Mouse (Mus musculus): ENCODE results near the gene Trp63. TPM values are rescaled to one million over a fixed set of nuclear protein-coding genes. Genes with fewer than 3 reads are reported as not detected.

Gene Trp63
- polyA plus RNA-seq, 1 experiment from 2014 or later: 5.7 TPM

- no peak overlapping the region for H3K27ac ChIP-seq
- no peak overlapping the region for H3K4me3 ChIP-seq
- 64% methylated on average over 13 of the region's 13 CpGs for WGBS
- no peaks in the 10 kb centered on the region for H3K9me3 ChIP-seq
- no peaks in the 10 kb centered on the region for H3K36me3 ChIP-seq
- DNase-seq (ENCODE audit: low spot score): no peak
- 0 out of 2 replicates have a peak, but pooled peaks cover 7% of the 10 kb centered on the region for H3K27me3 ChIP-seq (ENCODE audit: insufficient read depth, poor library complexity, severe bottlenecking)
- no peaks in the 10 kb centered on the region for H3K4me1 ChIP-seq
Observed at GRCm38 (mm10) chr16:25849593-25850464, 166.3 kb downstream of the Trp63 start.

- DNase-seq (ENCODE audit: low spot score): no peak
- Histone ChIP-seq H3K36me3 (no peaks in the 10 kb centered on the region), H3K4me1 (no peaks in the 10 kb centered on the region), H3K27me3 (ENCODE audit: insufficient read depth, poor library complexity, severe bottlenecking) (no peaks in the 10 kb centered on the region), H3K27ac (no peak overlapping the region), H3K9me3 (no peaks in the 10 kb centered on the region), H3K4me3 (no peak overlapping the region)
- WGBS: 81% methylated on average over 8 of the region's 8 CpGs
Observed at GRCm38 (mm10) chr16:25860731-25861505, 177.4 kb downstream of the Trp63 start.

- 73% methylated on average over 7 of the region's 7 CpGs for WGBS
- no peaks in the 10 kb centered on the region for H3K4me1 ChIP-seq
- DNase-seq (ENCODE audit: low spot score): no peak
Observed at GRCm38 (mm10) chr16:25865096-25865869, 181.7 kb downstream of the Trp63 start.

GRCm38 (mm10) chr16:25871503-25871902 lies 187.9 kb downstream of the Trp63 start:
- no peak for DNase-seq (ENCODE audit: low spot score)
- Histone ChIP-seq H3K36me3 (no peaks in the 10 kb centered on the region), H3K4me3 (no peak overlapping the region), H3K9me3 (no peaks in the 10 kb centered on the region), H3K27me3 (ENCODE audit: insufficient read depth, poor library complexity, severe bottlenecking) (no peaks in the 10 kb centered on the region), H3K27ac (no peak overlapping the region), H3K4me1 (no peaks in the 10 kb centered on the region)
- whole genome bisulfite sequencing: 65% methylated on average over 1 of the region's 1 CpGs

More at GRCm38 (mm10) chr16:25865096-25865869, 181.7 kb downstream of the Trp63 start:
- H3K9me3 ChIP-seq: no peaks in the 10 kb centered on the region
- no peaks in the 10 kb centered on the region for H3K36me3 ChIP-seq
- H3K27ac ChIP-seq: no peak overlapping the region
- H3K4me3 ChIP-seq: no peak overlapping the region
- H3K27me3 ChIP-seq (ENCODE audit: insufficient read depth, poor library complexity, severe bottlenecking): no peaks in the 10 kb centered on the region

- DNase-seq (ENCODE audit: low spot score): no peak
Observed at GRCm38 (mm10) chr16:25875681-25876080, 192.1 kb downstream of the Trp63 start.

GRCm38 (mm10) chr16:25877416-25877965 lies 193.9 kb downstream of the Trp63 start:
- no peaks in the 10 kb centered on the region for H3K27me3 ChIP-seq (ENCODE audit: insufficient read depth, poor library complexity, severe bottlenecking)
- H3K36me3 ChIP-seq: no peaks in the 10 kb centered on the region
- no peaks in the 10 kb centered on the region for H3K4me1 ChIP-seq
- 82% methylated on average over 7 of the region's 7 CpGs for WGBS
- no peak for DNase-seq (ENCODE audit: low spot score)
- no peaks in the 10 kb centered on the region for H3K9me3 ChIP-seq
- H3K27ac ChIP-seq: no peak overlapping the region
- H3K4me3 ChIP-seq: no peak overlapping the region

More at GRCm38 (mm10) chr16:25875681-25876080, 192.1 kb downstream of the Trp63 start:
- H3K4me1 ChIP-seq: no peaks in the 10 kb centered on the region
- no peaks in the 10 kb centered on the region for H3K36me3 ChIP-seq
- no peaks in the 10 kb centered on the region for H3K9me3 ChIP-seq
- no peak overlapping the region for H3K4me3 ChIP-seq
- no peaks in the 10 kb centered on the region for H3K27me3 ChIP-seq (ENCODE audit: insufficient read depth, poor library complexity, severe bottlenecking)
- H3K27ac ChIP-seq: no peak overlapping the region
- WGBS: 88% methylated on average over 2 of the region's 2 CpGs

GRCm38 (mm10) chr16:25878116-25878515 lies 194.6 kb downstream of the Trp63 start:
- Histone ChIP-seq H3K36me3 (no peaks in the 10 kb centered on the region), H3K27me3 (ENCODE audit: insufficient read depth, poor library complexity, severe bottlenecking) (no peaks in the 10 kb centered on the region), H3K9me3 (no peaks in the 10 kb centered on the region), H3K4me3 (no peak overlapping the region), H3K27ac (no peak overlapping the region), H3K4me1 (no peaks in the 10 kb centered on the region)
- DNase-seq (ENCODE audit: low spot score): no peak

- WGBS: 69% methylated on average over 4 of the region's 4 CpGs
- Histone ChIP-seq H3K27me3 (ENCODE audit: insufficient read depth, poor library complexity, severe bottlenecking) (no peaks in the 10 kb centered on the region), H3K4me1 (no peaks in the 10 kb centered on the region), H3K36me3 (no peaks in the 10 kb centered on the region), H3K4me3 (no peak overlapping the region), H3K27ac (no peak overlapping the region), H3K9me3 (no peaks in the 10 kb centered on the region)
- no peak for DNase-seq (ENCODE audit: low spot score)
Observed at GRCm38 (mm10) chr16:25899071-25899470, 215.5 kb downstream of the Trp63 start.

GRCm38 (mm10) chr16:25899657-25900056 lies 216.1 kb downstream of the Trp63 start:
- H3K4me1 ChIP-seq: no peaks in the 10 kb centered on the region
- WGBS: 94% methylated on average over 2 of the region's 2 CpGs
- no peak overlapping the region for H3K27ac ChIP-seq
- no peak overlapping the region for H3K4me3 ChIP-seq
- no peaks in the 10 kb centered on the region for H3K27me3 ChIP-seq (ENCODE audit: insufficient read depth, poor library complexity, severe bottlenecking)
- H3K36me3 ChIP-seq: no peaks in the 10 kb centered on the region
- H3K9me3 ChIP-seq: no peaks in the 10 kb centered on the region
- DNase-seq (ENCODE audit: low spot score): no peak

GRCm38 (mm10) chr16:25900389-25900908 lies 216.9 kb downstream of the Trp63 start:
- H3K9me3 ChIP-seq: no peaks in the 10 kb centered on the region
- H3K27me3 ChIP-seq (ENCODE audit: insufficient read depth, poor library complexity, severe bottlenecking): no peaks in the 10 kb centered on the region
- DNase-seq (ENCODE audit: low spot score): no peak
- H3K36me3 ChIP-seq: no peaks in the 10 kb centered on the region
- WGBS: 76% methylated on average over 3 of the region's 3 CpGs
- H3K4me1 ChIP-seq: no peaks in the 10 kb centered on the region
- no peak overlapping the region for H3K27ac ChIP-seq
- H3K4me3 ChIP-seq: no peak overlapping the region

- 64% methylated on average over 1 of the region's 1 CpGs for WGBS
- H3K27ac ChIP-seq: no peak overlapping the region
- H3K9me3 ChIP-seq: no peaks in the 10 kb centered on the region
- no peaks in the 10 kb centered on the region for H3K36me3 ChIP-seq
- H3K4me1 ChIP-seq: no peaks in the 10 kb centered on the region
- no peak overlapping the region for H3K4me3 ChIP-seq
- no peaks in the 10 kb centered on the region for H3K27me3 ChIP-seq (ENCODE audit: insufficient read depth, poor library complexity, severe bottlenecking)
- no peak for DNase-seq (ENCODE audit: low spot score)
Observed at GRCm38 (mm10) chr16:25912185-25912584, 228.6 kb downstream of the Trp63 start.

GRCm38 (mm10) chr16:25934181-25934580 lies 250.6 kb downstream of the Trp63 start:
- 79% methylated on average over 2 of the region's 2 CpGs for WGBS
- no peaks in the 10 kb centered on the region for H3K36me3 ChIP-seq
- H3K4me3 ChIP-seq: no peak overlapping the region
- H3K9me3 ChIP-seq: no peaks in the 10 kb centered on the region
- no peak for DNase-seq (ENCODE audit: low spot score)
- no peak overlapping the region for H3K27ac ChIP-seq
- H3K27me3 ChIP-seq (ENCODE audit: insufficient read depth, poor library complexity, severe bottlenecking): no peaks in the 10 kb centered on the region
- H3K4me1 ChIP-seq: no peaks in the 10 kb centered on the region
